Mouse (Mus musculus) adrenal gland, adult 2 months (tissue): Measurements from ENCODE around the gene Csnk1g2. TPM values are rescaled to one million over a fixed set of nuclear protein-coding genes. Genes with fewer than 3 reads are reported as not detected.

Experiments
- DNase-seq: peaks from one replicate; pipeline ENCODE4 v3.0.0; 2021
- microRNA-seq, 2 experiments: library from miRNA; unstranded; fragments of <30 nt; microRNA quantifications; one replicate each; pipeline ENCODE4 v1.2.0; 2021
- polyA plus RNA-seq: library from polyadenylated mRNA; depleted of rRNA; stranded (reverse); fragments of >200 nt; gene quantifications from 2 replicates; pipeline ENCODE4 v1.2.3, GENCODE M21; 2012; rRNA removed
- total RNA-seq, 2 experiments: library from RNA; stranded (reverse); gene quantifications; 2 replicates each; pipeline ENCODE4 v1.2.3; 2021

The Csnk1g2 gene
- total and polyA plus RNA-seq, 3 experiments: 110 to 241 (median 133) TPM

DNA sequence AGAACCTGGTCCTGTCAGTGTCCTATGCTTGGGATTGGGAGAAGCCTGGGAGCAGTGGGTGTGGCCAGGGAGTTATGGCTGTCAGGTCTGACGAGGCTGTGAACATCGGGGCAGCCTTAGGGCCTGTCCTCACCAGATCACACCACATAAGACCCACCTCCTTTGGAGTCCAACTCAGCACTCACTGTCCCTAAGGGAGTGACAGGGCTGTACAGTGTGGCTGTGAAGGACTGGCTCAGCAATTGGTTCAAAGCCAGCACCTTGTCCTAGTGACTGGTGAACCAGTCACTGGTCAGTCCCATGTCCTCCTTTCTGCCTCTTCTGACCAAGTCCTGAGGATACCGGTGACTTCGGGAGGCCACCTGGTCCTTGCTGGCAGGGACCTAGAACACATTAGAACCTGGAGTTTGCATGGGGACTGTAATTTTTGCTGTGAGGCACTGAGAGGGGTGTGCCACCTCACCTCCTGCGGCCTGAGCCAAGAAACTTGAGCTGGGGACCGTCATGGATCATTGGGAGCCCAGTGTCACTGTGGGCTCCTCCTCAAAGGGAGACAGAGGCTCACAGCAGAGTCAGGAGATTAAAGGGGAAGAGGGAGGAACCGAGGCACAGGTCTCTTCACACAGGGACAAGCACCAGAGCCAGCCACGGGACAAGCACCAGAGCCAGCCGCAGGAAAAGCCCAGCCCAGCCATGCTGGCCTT, 57.1 kb downstream of the Csnk1g2 start:
- peak; percentile 64 for DNase-seq

DNA sequence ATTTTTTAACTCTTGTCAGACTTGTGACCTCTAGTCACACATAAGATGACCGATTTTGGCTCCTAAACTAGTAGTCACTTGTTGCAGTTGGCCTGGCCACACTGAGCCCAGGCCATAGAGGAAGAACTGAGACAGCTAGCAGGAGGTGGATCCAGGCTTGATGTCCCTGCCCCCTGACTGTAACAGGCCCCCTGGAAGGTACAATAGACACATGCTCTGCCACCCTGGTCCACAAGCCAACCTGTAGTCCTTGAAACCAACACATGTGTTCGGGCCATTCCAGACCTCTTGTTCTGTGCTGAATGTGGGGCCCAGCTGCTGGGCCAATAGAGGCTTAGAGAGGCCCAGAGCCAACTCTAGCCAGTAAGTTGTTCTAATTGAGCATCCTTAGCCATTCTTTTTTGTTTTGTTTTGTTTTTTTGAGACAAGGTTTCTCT, 57.6 kb downstream of the Csnk1g2 start:
- no peak for DNase-seq

DNA sequence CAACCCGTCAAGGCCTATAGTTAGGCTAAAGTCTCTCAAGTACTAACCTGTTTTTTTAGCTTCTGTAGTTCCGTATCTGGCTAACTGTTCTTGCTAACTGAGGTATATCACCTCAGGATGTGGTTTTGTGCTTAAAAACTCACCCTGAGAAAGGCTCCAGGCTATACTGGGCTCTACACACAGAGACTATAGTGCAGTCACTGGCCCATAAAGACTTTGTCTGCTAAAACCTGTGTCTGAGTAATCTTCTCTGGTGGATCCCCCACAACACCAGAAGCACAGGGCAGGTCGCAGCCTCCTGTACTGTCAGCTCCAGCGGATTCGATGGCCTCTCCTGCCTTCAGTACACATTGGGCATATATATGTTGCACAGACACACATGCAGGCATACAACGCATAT, 59.4 kb downstream of the Csnk1g2 start:
- no peak for DNase-seq

DNA sequence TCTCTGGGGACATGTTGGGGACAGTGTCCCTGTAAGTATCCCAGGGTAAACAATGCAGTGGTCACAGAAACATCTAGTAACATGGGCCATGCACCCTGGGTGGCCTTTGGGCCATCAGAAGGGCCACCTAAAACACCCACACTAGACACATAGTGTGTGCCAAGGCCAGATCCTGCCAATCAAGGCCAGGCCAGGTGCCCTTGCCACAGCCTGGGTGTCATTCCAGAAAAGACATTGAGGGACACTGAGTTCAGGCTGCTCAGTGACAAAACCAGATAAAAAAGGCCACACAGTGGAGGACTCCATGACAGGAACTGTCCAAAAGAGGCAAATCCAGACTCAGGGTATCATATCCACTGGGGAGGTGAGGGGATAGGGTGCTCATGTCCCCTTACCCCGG, 61.0 kb downstream of the Csnk1g2 start:
- peak; percentile 55 for DNase-seq

DNA sequence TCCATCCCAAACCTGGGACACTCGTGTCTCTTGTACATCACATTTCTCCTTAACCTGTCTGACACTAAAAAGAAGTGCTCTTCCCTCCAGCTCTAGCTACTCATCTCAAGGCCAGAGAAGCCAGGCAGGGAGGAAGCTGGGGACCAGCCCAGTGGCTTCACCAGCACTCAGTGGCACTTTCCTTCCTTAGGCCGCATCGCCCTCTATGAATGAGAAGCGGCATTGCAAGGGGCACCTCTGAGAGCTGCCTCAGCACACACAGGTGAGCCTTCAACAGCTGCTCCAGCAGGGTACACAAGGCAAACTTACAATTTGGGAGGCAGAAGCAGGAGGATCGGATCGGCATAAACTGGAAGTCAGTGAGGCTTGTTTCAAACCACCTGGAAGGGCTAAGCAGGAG, 61.6 kb downstream of the Csnk1g2 start:
- DNase-seq: peak; percentile 80

DNA sequence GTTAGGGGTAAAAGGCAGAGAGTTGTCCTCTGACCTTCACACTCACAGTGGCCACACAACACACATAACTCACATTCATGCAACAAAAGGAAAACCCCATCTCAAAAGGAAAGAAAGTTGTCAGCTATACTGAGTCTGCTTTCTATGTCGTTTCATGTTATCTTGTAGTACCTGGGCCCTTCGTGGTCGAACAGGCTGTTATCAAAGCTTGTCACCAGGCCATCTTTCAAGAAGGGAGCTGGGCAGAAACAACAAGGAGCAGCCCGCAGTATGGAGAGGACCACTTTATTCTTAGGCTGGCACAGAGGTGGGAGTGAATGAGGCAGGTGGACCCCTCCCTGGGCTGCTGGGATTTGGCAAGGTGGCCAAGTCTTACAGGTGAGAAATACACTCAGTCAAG, 62.3 kb downstream of the Csnk1g2 start:
- no peak for DNase-seq

DNA sequence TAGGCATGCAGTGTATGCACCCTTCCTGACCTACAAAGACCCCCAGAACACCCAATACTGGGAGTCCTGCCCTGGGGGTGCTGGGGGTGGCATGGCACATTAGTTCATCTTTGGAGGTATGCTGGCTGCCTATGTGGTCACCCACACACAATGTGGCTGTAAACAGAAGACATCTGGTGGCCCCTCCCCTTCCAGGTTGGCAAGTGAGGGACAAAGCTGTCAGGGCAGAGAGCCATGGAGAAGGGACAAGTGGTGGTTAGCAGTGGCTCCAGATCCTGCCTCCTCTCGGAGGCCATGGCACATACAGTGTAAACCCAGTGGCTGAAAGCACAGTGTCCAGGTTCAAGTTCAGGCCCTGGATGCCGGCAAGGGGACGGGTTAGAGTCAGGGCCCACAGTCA, 64.0 kb downstream of the Csnk1g2 start:
- DNase-seq: no peak

DNA sequence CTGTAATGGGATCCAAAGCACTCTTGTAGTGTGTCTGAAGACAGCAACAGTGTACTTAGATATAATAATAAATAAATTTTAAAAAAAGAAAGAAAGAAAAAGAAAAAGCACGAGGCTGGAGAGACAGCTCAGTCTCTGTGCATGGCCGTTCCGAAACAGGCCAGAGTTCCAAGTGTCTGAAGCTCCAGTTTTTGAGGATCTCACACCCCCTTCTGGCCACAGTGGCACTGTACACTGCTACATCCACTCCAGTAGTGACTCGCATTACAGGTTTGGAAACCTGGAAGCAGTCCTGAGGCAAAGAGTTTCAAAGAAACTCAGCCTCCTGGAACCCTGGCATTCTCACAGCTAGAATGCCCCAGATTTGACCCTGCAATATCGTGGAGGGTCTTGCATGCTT, 65.2 kb downstream of the Csnk1g2 start:
- DNase-seq: peak; percentile 81

Small RNA genes within 50 kb of the gene (microRNA-seq; reads per million reads assigned to microRNA genes)
- gene Mir6912: 1.5 to 3.3 reads per million in 2 experiments

Other genes starting within 250 kb of the Csnk1g2 start
- 10 to 100 TPM; 19.2 to 19.5 TPM for gene Mex3d, start 235.2 kb upstream of the Csnk1g2 start, total RNA-seq
- gene Mex3d, start 235.2 kb upstream of the Csnk1g2 start, polyA plus RNA-seq: 60.7 and 61.5 TPM in 2 replicates
- 100 to 1,000 TPM; 125 to 146 TPM for gene Mbd3, start 223.3 kb upstream of the Csnk1g2 start, total RNA-seq
- 158 and 165 TPM in 2 replicates for gene Mbd3, start 223.3 kb upstream of the Csnk1g2 start, polyA plus RNA-seq
- gene Uqcr11, start 216.0 kb upstream of the Csnk1g2 start, total RNA-seq: 1,000 to 10,000 TPM in 1 of 2 experiments, 100 to 1,000 TPM in 1; 714 to 1,027 TPM
- 2,955 and 2,958 TPM in 2 replicates for gene Uqcr11, start 216.0 kb upstream of the Csnk1g2 start, polyA plus RNA-seq
- 10 to 100 TPM; 46.6 to 55.4 TPM for gene Tcf3, start 189.2 kb upstream of the Csnk1g2 start, total RNA-seq
- gene Tcf3, start 189.2 kb upstream of the Csnk1g2 start, polyA plus RNA-seq: 148 and 152 TPM in 2 replicates
- gene Onecut3, start 128.0 kb upstream of the Csnk1g2 start, total RNA-seq: not detected
- gene Onecut3, start 128.0 kb upstream of the Csnk1g2 start, polyA plus RNA-seq: not detected in 2 replicates
- gene Atp8b3, start 83.7 kb upstream of the Csnk1g2 start, total RNA-seq: 1 to 10 TPM in 1 of 2 experiments, under 1 TPM in 1; 0.52 to 1.1 TPM
- 0.16 and 0.21 TPM in 2 replicates for gene Atp8b3, start 83.7 kb upstream of the Csnk1g2 start, polyA plus RNA-seq
- 10 to 100 TPM; 37.1 to 41.8 TPM for gene Rexo1, start 61.3 kb upstream of the Csnk1g2 start, total RNA-seq
- gene Rexo1, start 61.3 kb upstream of the Csnk1g2 start, polyA plus RNA-seq: 88.8 and 105 TPM in 2 replicates
- gene Klf16, start 45.5 kb upstream of the Csnk1g2 start, total RNA-seq: 10 to 100 TPM in 1 of 2 experiments, 1 to 10 TPM in 1; 9.6 to 10.6 TPM
- gene Klf16, start 45.5 kb upstream of the Csnk1g2 start, polyA plus RNA-seq: 39.5 and 48.0 TPM in 2 replicates
- gene Abhd17a, start 32.5 kb upstream of the Csnk1g2 start, total RNA-seq: 100 to 1,000 TPM in 1 of 2 experiments, 10 to 100 TPM in 1; 86.5 to 104 TPM
- gene Abhd17a, start 32.5 kb upstream of the Csnk1g2 start, polyA plus RNA-seq: 613 and 625 TPM in 2 replicates
- 10 to 100 TPM; 55.9 to 68.7 TPM for gene Scamp4, start 20.0 kb upstream of the Csnk1g2 start, total RNA-seq
- gene Scamp4, start 20.0 kb upstream of the Csnk1g2 start, polyA plus RNA-seq: 161 and 190 TPM in 2 replicates
- 1 to 10 TPM; 2.0 to 4.0 TPM for gene Adat3, start 20.0 kb upstream of the Csnk1g2 start, total RNA-seq
- 31.5 and 33.0 TPM in 2 replicates for gene Adat3, start 20.0 kb upstream of the Csnk1g2 start, polyA plus RNA-seq
- gene Gm49322, start 16.8 kb upstream of the Csnk1g2 start, total RNA-seq: 1 to 10 TPM; 1.3 to 1.4 TPM
- gene Gm49322, start 16.8 kb upstream of the Csnk1g2 start, polyA plus RNA-seq: 2.2 and 2.3 TPM in 2 replicates
- 10 to 100 TPM; 54.1 to 73.9 TPM for gene Btbd2, start 34.2 kb downstream of the Csnk1g2 start, total RNA-seq
- 165 and 166 TPM in 2 replicates for gene Btbd2, start 34.2 kb downstream of the Csnk1g2 start, polyA plus RNA-seq
- 100 to 1,000 TPM; 185 to 189 TPM for gene Mknk2, start 55.3 kb downstream of the Csnk1g2 start, total RNA-seq
- gene Mknk2, start 55.3 kb downstream of the Csnk1g2 start, polyA plus RNA-seq: 427 and 546 TPM in 2 replicates
- 10 to 100 TPM; 18.0 to 19.4 TPM for gene Mob3a, start 79.1 kb downstream of the Csnk1g2 start, total RNA-seq
- gene Mob3a, start 79.1 kb downstream of the Csnk1g2 start, polyA plus RNA-seq: 22.5 and 27.1 TPM in 2 replicates
- gene Izumo4, start 79.3 kb downstream of the Csnk1g2 start, total RNA-seq: 10 to 100 TPM; 13.2 to 21.2 TPM
- gene Izumo4, start 79.3 kb downstream of the Csnk1g2 start, polyA plus RNA-seq: 73.3 and 74.3 TPM in 2 replicates
- gene Ap3d1, start 119.4 kb downstream of the Csnk1g2 start, total RNA-seq: 100 to 1,000 TPM in 1 of 2 experiments, 10 to 100 TPM in 1; 85.6 to 104 TPM
- gene Ap3d1, start 119.4 kb downstream of the Csnk1g2 start, polyA plus RNA-seq: 98.1 and 131 TPM in 2 replicates
- 10 to 100 TPM; 31.7 to 80.6 TPM for gene Dot1l, start 132.4 kb downstream of the Csnk1g2 start, total RNA-seq
- gene Dot1l, start 132.4 kb downstream of the Csnk1g2 start, polyA plus RNA-seq: 109 and 170 TPM in 2 replicates
- 10 to 100 TPM; 53.6 to 58.7 TPM for gene Sf3a2, start 175.4 kb downstream of the Csnk1g2 start, total RNA-seq
- 103 and 104 TPM in 2 replicates for gene Sf3a2, start 175.4 kb downstream of the Csnk1g2 start, polyA plus RNA-seq
- 10 to 100 TPM; 72.2 to 83.6 TPM for gene Plekhj1, start 175.8 kb downstream of the Csnk1g2 start, total RNA-seq
- gene Plekhj1, start 175.8 kb downstream of the Csnk1g2 start, polyA plus RNA-seq: 81.1 and 102 TPM in 2 replicates
- gene Amh, start 182.4 kb downstream of the Csnk1g2 start, total RNA-seq: under 1 TPM; 0.73 to 0.95 TPM
- gene Amh, start 182.4 kb downstream of the Csnk1g2 start, polyA plus RNA-seq: 1.7 and 2.1 TPM in 2 replicates
- 10 to 100 TPM in 1 of 2 experiments, 1 to 10 TPM in 1; 2.3 to 18.5 TPM for gene Jsrp1, start 190.7 kb downstream of the Csnk1g2 start, total RNA-seq
- 4.2 and 4.9 TPM in 2 replicates for gene Jsrp1, start 190.7 kb downstream of the Csnk1g2 start, polyA plus RNA-seq
- gene Oaz1, start 203.8 kb downstream of the Csnk1g2 start, total RNA-seq: 100 to 1,000 TPM; 780 to 923 TPM
- gene Oaz1, start 203.8 kb downstream of the Csnk1g2 start, polyA plus RNA-seq: 1,168 and 1,414 TPM in 2 replicates
- gene Lingo3, start 221.2 kb downstream of the Csnk1g2 start, total RNA-seq: 10 to 100 TPM in 1 of 2 experiments, 1 to 10 TPM in 1; 8.5 to 16.7 TPM
- 13.8 and 18.7 TPM in 2 replicates for gene Lingo3, start 221.2 kb downstream of the Csnk1g2 start, polyA plus RNA-seq
- gene Lsm7, start 232.4 kb downstream of the Csnk1g2 start, total RNA-seq: 10 to 100 TPM; 22.3 to 36.2 TPM
- gene Lsm7, start 232.4 kb downstream of the Csnk1g2 start, polyA plus RNA-seq: 91.9 and 107 TPM in 2 replicates
- 10 to 100 TPM; 28.5 to 35.2 TPM for gene Sppl2b, start 232.4 kb downstream of the Csnk1g2 start, total RNA-seq
- 114 and 116 TPM in 2 replicates for gene Sppl2b, start 232.4 kb downstream of the Csnk1g2 start, polyA plus RNA-seq
- gene Tmprss9, start 249.0 kb downstream of the Csnk1g2 start, total RNA-seq: not detected
- 0.18 and 0.21 TPM in 2 replicates for gene Tmprss9, start 249.0 kb downstream of the Csnk1g2 start, polyA plus RNA-seq